8 mouse cellular contexts compared by ENCODE assay signal in the genomic region with DNA sequence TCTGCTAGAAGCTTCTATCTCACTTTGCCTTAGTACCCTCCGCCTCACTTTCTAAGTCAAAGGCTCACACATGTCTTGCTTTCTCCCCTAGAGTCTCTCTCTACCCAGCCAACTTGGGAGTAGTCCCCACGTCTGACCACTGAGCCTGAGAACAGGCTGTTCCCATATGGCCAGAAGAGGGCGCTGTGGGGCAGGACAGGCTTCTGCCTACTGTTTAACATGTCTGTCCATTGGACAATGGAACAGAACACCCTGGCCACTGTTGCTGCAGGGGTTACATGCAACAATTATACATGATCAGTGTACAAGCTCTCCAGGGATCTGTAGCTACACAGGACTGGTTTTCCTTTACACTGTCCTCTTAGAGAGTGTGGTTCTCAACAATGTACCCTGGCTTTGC. TPM values are rescaled to one million over a fixed set of nuclear protein-coding genes. Genes with fewer than 3 reads are reported as not detected.
DNase-seq lines count a peak whose midpoint lies in the region; ATAC-seq and TF ChIP-seq lines count a peak whose summit lies in the region.

No protein-coding gene starts in this region.

- peak; percentile 89 for DNase-seq in midbrain, embryonic 10.5 days (ENCODE audit: low spot score)
- DNase-seq in cerebellum, postnatal 36 days = peak; percentile 53 to 59
- peak; percentile 88 for DNase-seq in gastrocnemius, postnatal 10 days
- DNase-seq in left cerebral cortex, postnatal 14 days (ENCODE audit: low spot score in 2 of 2) = peak; percentile 76 to 85
- peak; percentile 72 to 90 for DNase-seq in spleen, postnatal 10 days (ENCODE audit: low spot score in 2 of 2)

- H3K27me3 ChIP-seq in midbrain, embryonic 10.5 days (ENCODE audit: low read depth, poor library complexity, severe bottlenecking) = peaks cover 13% of the 10 kb centered on the region; the same call in 1 of the 2 replicates
- no peaks in the 10 kb centered on the region for H3K27me3 ChIP-seq in midbrain, embryonic 15.5 days (replicated peaks)
- no peaks in the 10 kb centered on the region for H3K27me3 ChIP-seq in intestine, postnatal 0 days (replicated peaks; ENCODE audit: control insufficient read depth, insufficient read depth, low read length)
- no peaks in the 10 kb centered on the region for H3K27me3 ChIP-seq in midbrain, embryonic 13.5 days

- H3K4me2 ChIP-seq in midbrain, embryonic 15.5 days = no peak overlapping the region
- no peak overlapping the region for H3K4me2 ChIP-seq in intestine, postnatal 0 days (replicated peaks; ENCODE audit: low read depth)
- H3K4me2 ChIP-seq in midbrain, embryonic 13.5 days (replicated peaks) = no peak overlapping the region

- intact Hi-C loops in left cerebral cortex, postnatal 14 days (cut with DNase I) = loop anchor here (2.0 kb wide), 1 partner anchor 142 kb away; no protein-coding TSS in a partner anchor

- no peak overlapping the region for H3K4me3 ChIP-seq in midbrain, embryonic 10.5 days
- H3K4me3 ChIP-seq in midbrain, embryonic 15.5 days = no peak overlapping the region
- H3K4me3 ChIP-seq in intestine, postnatal 0 days (ENCODE audit: low read depth, low read length) = no peak overlapping the region
- no peak overlapping the region for H3K4me3 ChIP-seq in midbrain, embryonic 13.5 days (replicated peaks)

- peaks cover 3% of the 10 kb centered on the region; the same call in 1 of the 2 replicates for H3K9me3 ChIP-seq in midbrain, embryonic 10.5 days (replicated peaks)
- no peaks in the 10 kb centered on the region for H3K9me3 ChIP-seq in midbrain, embryonic 15.5 days
- no peaks in the 10 kb centered on the region for H3K9me3 ChIP-seq in intestine, postnatal 0 days (ENCODE audit: control insufficient read depth)
- no peaks in the 10 kb centered on the region for H3K9me3 ChIP-seq in midbrain, embryonic 13.5 days

- H3K36me3 ChIP-seq in midbrain, embryonic 10.5 days = no peaks in the 10 kb centered on the region
- H3K36me3 ChIP-seq in midbrain, embryonic 15.5 days (replicated peaks) = no peaks in the 10 kb centered on the region
- no peaks in the 10 kb centered on the region for H3K36me3 ChIP-seq in intestine, postnatal 0 days (ENCODE audit: control insufficient read depth, insufficient read depth)
- no peaks in the 10 kb centered on the region for H3K36me3 ChIP-seq in midbrain, embryonic 13.5 days

- TF ChIP-seq CTCF in intestine, postnatal 0 days (IDR thresholded peaks at IDR 0.05; ENCODE audit: low read depth) = peak; percentile 97

- no peak for ATAC-seq in midbrain, embryonic 15.5 days (replicated peaks)
- no peak for ATAC-seq in intestine, postnatal 0 days
- ATAC-seq in midbrain, embryonic 13.5 days = peak; percentile 73

- H3K27ac ChIP-seq in midbrain, embryonic 10.5 days (replicated peaks) = peak overlapping the region; percentile 72; the same call in 1 of the 2 replicates
- no peak overlapping the region for H3K27ac ChIP-seq in midbrain, embryonic 15.5 days
- no peak overlapping the region for H3K27ac ChIP-seq in intestine, postnatal 0 days (ENCODE audit: low read depth, low read length)
- H3K27ac ChIP-seq in midbrain, embryonic 13.5 days = no peak overlapping the region

- 21% methylated on average over 3 of the region's 3 CpGs for WGBS in midbrain, embryonic 10.5 days
- 28% methylated on average over 3 of the region's 3 CpGs for WGBS in midbrain, embryonic 15.5 days
- 44% methylated on average over 3 of the region's 3 CpGs for WGBS in intestine, postnatal 0 days
- 21% methylated on average over 3 of the region's 3 CpGs for WGBS in midbrain, embryonic 13.5 days

- H3K4me1 ChIP-seq in midbrain, embryonic 10.5 days = peaks cover 16% of the 10 kb centered on the region
- peaks cover 7% of the 10 kb centered on the region for H3K4me1 ChIP-seq in midbrain, embryonic 15.5 days
- H3K4me1 ChIP-seq in intestine, postnatal 0 days (replicated peaks; ENCODE audit: control insufficient read depth, insufficient read depth, low read length) = no peaks in the 10 kb centered on the region
- H3K4me1 ChIP-seq in midbrain, embryonic 13.5 days (replicated peaks) = 0 out of 2 replicates have a peak, but pooled peaks cover 10% of the 10 kb centered on the region

- H3K9ac ChIP-seq in midbrain, embryonic 15.5 days = no peak overlapping the region
- no peak overlapping the region for H3K9ac ChIP-seq in intestine, postnatal 0 days (ENCODE audit: low read depth, low read length)
- H3K9ac ChIP-seq in midbrain, embryonic 13.5 days (replicated peaks) = no peak overlapping the region

RNA-seq across cellular contexts. Expression of a gene that starts 52.5 kb away (rescaled TPM):
- polyA plus RNA-seq in midbrain, embryonic 10.5 days (2016; fragmentation: Nextera tagmentation; extraction: Ambion mirVana) = not detected in 2 replicates
- not detected in 2 replicates for polyA plus RNA-seq in midbrain, embryonic 15.5 days (2015; fragmentation: Nextera tagmentation; extraction: Ambion mirVana)
- not detected for total RNA-seq in gastrocnemius, postnatal 10 days (2021)
- polyA plus RNA-seq in intestine, postnatal 0 days (2015; fragmentation: Nextera tagmentation; extraction: Ambion mirVana) = not detected in 2 replicates
- total RNA-seq in left cerebral cortex, postnatal 14 days (2021) = not detected
- polyA plus RNA-seq in midbrain, embryonic 13.5 days (2015; fragmentation: Nextera tagmentation; extraction: Ambion mirVana) = not detected in 2 replicates
